Mouse (Mus musculus) neutrophil, adult 83 days (primary cell): Measurements from ENCODE around the gene Hoxa3. TPM values are rescaled to one million over a fixed set of nuclear protein-coding genes. Genes with fewer than 3 reads are reported as not detected.

Source experiments
- total RNA-seq, 2 experiments: library from RNA; stranded (reverse); gene quantifications; one replicate each; pipeline ENCODE4 v1.2.4; 2023

Hoxa3 gene
- total RNA-seq, 2 experiments from 2014 or later, result 0.46 TPM; not detected in 1

Other genes starting within 250 kb of the Hoxa3 start
- gene Skap2, start 200.8 kb downstream of the Hoxa3 start, total RNA-seq, result 100 to 1,000 TPM; 187 to 226 TPM
- gene Hoxa1, start 55.0 kb downstream of the Hoxa3 start, total RNA-seq, result not detected
- gene Hoxa2, start 48.5 kb downstream of the Hoxa3 start, total RNA-seq, result not detected
- gene 5730596B20Rik, start 35.8 kb downstream of the Hoxa3 start, total RNA-seq, result not detected
- under 1 TPM in 1 of 2 experiments, not detected in 1; 0.24 TPM for gene Hoxa4, start 21.6 kb downstream of the Hoxa3 start, total RNA-seq
- gene Hoxa5, start 8.7 kb downstream of the Hoxa3 start, total RNA-seq, result not detected
- gene Hoxa6, start 4.6 kb downstream of the Hoxa3 start, total RNA-seq, result not detected
- not detected for gene Gm28308, start within 50 bp of the Hoxa3 start, total RNA-seq
- under 1 TPM in 1 of 2 experiments, not detected in 1; 0.90 TPM for gene Hoxa7, start 8.5 kb upstream of the Hoxa3 start, total RNA-seq
- gene Hoxa9, start 17.8 kb upstream of the Hoxa3 start, total RNA-seq, result 1 to 10 TPM in 1 of 2 experiments, under 1 TPM in 1; 0.31 to 1.1 TPM
- under 1 TPM in 1 of 2 experiments, not detected in 1; 0.15 TPM for gene Hoxa10, start 27.5 kb upstream of the Hoxa3 start, total RNA-seq
- gene Hoxa11, start 32.5 kb upstream of the Hoxa3 start, total RNA-seq, result not detected
- gene Hoxa13, start 47.5 kb upstream of the Hoxa3 start, total RNA-seq, result not detected
- gene Evx1, start 100.2 kb upstream of the Hoxa3 start, total RNA-seq, result not detected